Mouse (Mus musculus) kidney, embryonic 14.5 days (tissue): ENCODE measurements around the gene Mrpl4. TPM values are rescaled to one million over a fixed set of nuclear protein-coding genes. Genes with fewer than 3 reads are reported as not detected.
"Not testable (repeated sequence)": the region's sequence is repeated elsewhere in the genome, so short reads cannot be mapped to it uniquely, and the experiment has no call there.

ENCODE experiments used
- ATAC-seq: fragments of 200-750 bp; cut with Nextera tagmentation; 2 replicates; pipeline ENCODE4 v1.8.0; 2017; ENCODE audit warnings: moderate number of reproducible peaks, mild to moderate bottlenecking, moderate TSS enrichment, moderate library complexity; ENCODE audit not compliant: low FRiP score, low TSS enrichment
- H3K27ac ChIP-seq: fragments of 300-500 bp; sonication (generic); 2 replicates; pipeline ENCODE4 v1.5.1; 2014; ENCODE audit warnings: low read depth, mild to moderate bottlenecking, low read length, moderate library complexity, mixed read lengths
- H3K27me3 ChIP-seq: fragments of 300-500 bp; sonication (generic); 2 replicates; pipeline ENCODE4 v1.6.1; 2014; ENCODE audit warnings: mild to moderate bottlenecking, low read length; ENCODE audit not compliant: control insufficient read depth, insufficient read depth
- H3K36me3 ChIP-seq: fragments of 300-500 bp; sonication (generic); 2 replicates; pipeline ENCODE4 v1.6.1; 2014; ENCODE audit warnings: low read length, mixed read lengths; ENCODE audit not compliant: control insufficient read depth, insufficient read depth
- H3K4me1 ChIP-seq: fragments of 300-500 bp; sonication (generic); 2 replicates; pipeline ENCODE4 v1.6.1; 2014; ENCODE audit warnings: low read length, mixed read lengths; ENCODE audit not compliant: control insufficient read depth, insufficient read depth
- H3K4me2 ChIP-seq: fragments of 300-500 bp; sonication (generic); replicated peaks from 2 replicates; pipeline ENCODE4 v1.6.1; 2014; ENCODE audit warnings: low read depth, mild to moderate bottlenecking, low read length
- H3K4me3 ChIP-seq: fragments of 300-500 bp; sonication (generic); 2 replicates; pipeline ENCODE4 v1.5.1; 2014; ENCODE audit warnings: mild to moderate bottlenecking, low read length
- H3K9ac ChIP-seq: fragments of 300-500 bp; sonication (generic); 2 replicates; pipeline ENCODE4 v1.6.1; 2014; ENCODE audit warnings: low read depth, mild to moderate bottlenecking, low read length, moderate library complexity
- H3K9me3 ChIP-seq: fragments of 300-500 bp; sonication (generic); 2 replicates; pipeline ENCODE4 v1.6.1; 2016; ENCODE audit warnings: low read length; ENCODE audit not compliant: control insufficient read depth
- WGBS: fragments of 180-500 bp; shearing (Covaris S2); extraction: QIAGEN DNeasy Blood & Tissue Kit; methylation state at CpG from one replicate; pipeline ENCODE4 v1.1.7; 2014; 5-methylcytosine and 5-hydroxymethylcytosine counted together
- polyA plus RNA-seq: library from polyadenylated mRNA; unstranded; fragments of >200 nt; fragmentation: Nextera tagmentation; extraction: Ambion mirVana; gene quantifications from 2 replicates; pipeline ENCODE4 v1.2.1, GENCODE M21; 2014

The Mrpl4 gene
- polyA plus RNA-seq, 1 experiment from 2014 or later = 145 TPM

- Histone ChIP-seq H3K4me2 (no peak overlapping the region), H3K9me3 (no peaks in the 10 kb centered on the region), H3K27ac (no peak overlapping the region), H3K4me3 (peak overlapping the region; percentile 6; the same call in 1 of the 2 replicates), H3K9ac (no peak overlapping the region), H3K36me3 (no peaks in the 10 kb centered on the region), H3K27me3 (peaks cover 76% of the 10 kb centered on the region), H3K4me1 (peaks cover 38% of the 10 kb centered on the region)
- 7% methylated on average over 20 of the region's 20 CpGs for WGBS
- no peak for ATAC-seq
Observed at GRCm38 (mm10) chr9:21036161-21036560, 33.6 kb downstream of the Mrpl4 start.

GRCm38 (mm10) chr9:21036666-21037065 lies 34.1 kb downstream of the Mrpl4 start:
- Histone ChIP-seq H3K4me1 (peaks cover 37% of the 10 kb centered on the region), H3K36me3 (no peaks in the 10 kb centered on the region), H3K4me2 (peak overlapping the region; percentile 50; the same call in 1 of the 2 replicates), H3K4me3 (peak overlapping the region; percentile 6), H3K27ac (no peak overlapping the region), H3K9me3 (no peaks in the 10 kb centered on the region), H3K9ac (no peak overlapping the region), H3K27me3 (peaks cover 74% of the 10 kb centered on the region)
- ATAC-seq = no peak
- WGBS = 1% methylated on average over 22 of the region's 22 CpGs

GRCm38 (mm10) chr9:21037481-21037891 lies 34.9 kb downstream of the Mrpl4 start:
- no peaks in the 10 kb centered on the region for H3K36me3 ChIP-seq
- peak overlapping the region; percentile 50 for H3K4me2 ChIP-seq
- peak overlapping the region; percentile 33 for H3K4me3 ChIP-seq
- no peak overlapping the region for H3K9ac ChIP-seq
- ATAC-seq = no peak
- H3K27me3 ChIP-seq = peaks cover 66% of the 10 kb centered on the region
- H3K27ac ChIP-seq = no peak overlapping the region
- H3K9me3 ChIP-seq = no peaks in the 10 kb centered on the region
- WGBS = under 1% methylated on average over 31 of the region's 31 CpGs
- peaks cover 29% of the 10 kb centered on the region for H3K4me1 ChIP-seq

GRCm38 (mm10) chr9:21039779-21040178 lies 37.2 kb downstream of the Mrpl4 start:
- Histone ChIP-seq H3K9me3 (no peaks in the 10 kb centered on the region), H3K36me3 (no peaks in the 10 kb centered on the region), H3K9ac (no peak overlapping the region), H3K4me1 (peaks cover 16% of the 10 kb centered on the region), H3K27me3 (peaks cover 44% of the 10 kb centered on the region), H3K4me3 (no peak overlapping the region), H3K4me2 (no peak overlapping the region), H3K27ac (no peak overlapping the region)
- no peak for ATAC-seq
- WGBS = 75% methylated on average over 3 of the region's 3 CpGs

GRCm38 (mm10) chr9:21041308-21041707 lies 38.8 kb downstream of the Mrpl4 start:
- no peak overlapping the region for H3K4me2 ChIP-seq
- no peak overlapping the region for H3K9ac ChIP-seq
- no peak for ATAC-seq
- 35% methylated on average over 4 of the region's 4 CpGs for WGBS
- no peak overlapping the region for H3K27ac ChIP-seq
- peaks cover 28% of the 10 kb centered on the region for H3K27me3 ChIP-seq
- no peaks in the 10 kb centered on the region for H3K36me3 ChIP-seq
- peaks cover 10% of the 10 kb centered on the region for H3K4me1 ChIP-seq
- no peaks in the 10 kb centered on the region for H3K9me3 ChIP-seq
- H3K4me3 ChIP-seq = no peak overlapping the region

- no peak for ATAC-seq
- H3K4me2 ChIP-seq = no peak overlapping the region
- H3K36me3 ChIP-seq = no peaks in the 10 kb centered on the region
- H3K4me3 ChIP-seq = no peak overlapping the region
- H3K27me3 ChIP-seq = peaks cover 6% of the 10 kb centered on the region; the same call in 1 of the 2 replicates
- H3K9me3 ChIP-seq = no peaks in the 10 kb centered on the region
- H3K27ac ChIP-seq = no peak overlapping the region
- H3K9ac ChIP-seq = no peak overlapping the region
- 80% methylated on average over 4 of the region's 4 CpGs for WGBS
- no peaks in the 10 kb centered on the region for H3K4me1 ChIP-seq
Observed at GRCm38 (mm10) chr9:21043563-21043962, 41.0 kb downstream of the Mrpl4 start.

- not testable (repeated sequence) for H3K36me3 ChIP-seq, ATAC-seq, H3K4me2 ChIP-seq, H3K4me3 ChIP-seq, H3K27me3 ChIP-seq, H3K9me3 ChIP-seq, H3K9ac ChIP-seq, H3K27ac ChIP-seq, H3K4me1 ChIP-seq
- 83% methylated on average over 1 of the region's 1 CpGs for WGBS
Observed at GRCm38 (mm10) chr9:21044785-21045184, 42.2 kb downstream of the Mrpl4 start.

GRCm38 (mm10) chr9:21045235-21045634 lies 42.7 kb downstream of the Mrpl4 start:
- Histone ChIP-seq H3K9me3 (no peaks in the 10 kb centered on the region), H3K9ac (no peak overlapping the region), H3K27ac (no peak overlapping the region), H3K27me3 (no peaks in the 10 kb centered on the region), H3K4me3 (no peak overlapping the region), H3K4me1 (no peaks in the 10 kb centered on the region), H3K36me3 (no peaks in the 10 kb centered on the region), H3K4me2 (no peak overlapping the region)
- 81% methylated on average over 3 of the region's 3 CpGs for WGBS
- no peak for ATAC-seq

GRCm38 (mm10) chr9:21051578-21051977 lies 49.0 kb downstream of the Mrpl4 start:
- Histone ChIP-seq H3K36me3 (no peaks in the 10 kb centered on the region), H3K4me3 (no peak overlapping the region), H3K27me3 (no peaks in the 10 kb centered on the region), H3K9ac (no peak overlapping the region), H3K4me2 (no peak overlapping the region), H3K9me3 (no peaks in the 10 kb centered on the region), H3K4me1 (no peaks in the 10 kb centered on the region), H3K27ac (no peak overlapping the region)
- WGBS = 62% methylated on average over 10 of the region's 10 CpGs
- ATAC-seq = no peak
